Mouse (Mus musculus) subcutaneous adipose tissue, adult 2 months (tissue): ENCODE data around the gene Eepd1. TPM values are rescaled to one million over a fixed set of nuclear protein-coding genes. Genes with fewer than 3 reads are reported as not detected.

Experiments used
- polyA plus RNA-seq: library from polyadenylated mRNA; depleted of rRNA; stranded (reverse); fragments of >200 nt; gene quantifications from 2 replicates; pipeline ENCODE4 v1.2.3, GENCODE M21; 2012; ENCODE audit warnings: low replicate concordance; rRNA removed

Gene Eepd1
- 41.9 and 204 TPM in 2 replicates for polyA plus RNA-seq

GRCm38 (mm10) chr9:25481344-25482095 lies at the start of gene Eepd1:
Eepd1 (plus strand) TSS chr9:25481547.

Other genes with a start within 250 kb of the Eepd1 start
- gene Sept7, start 229.1 kb upstream of the Eepd1 start, polyA plus RNA-seq, result 17.3 and 18.2 TPM in 2 replicates